Mouse (Mus musculus) midbrain, postnatal 0 days (tissue): ENCODE measurements around the gene Entpd8. TPM values are rescaled to one million over a fixed set of nuclear protein-coding genes. Genes with fewer than 3 reads are reported as not detected.

Experiments used
- ATAC-seq: fragments of 200-750 bp; cut with Nextera tagmentation; 2 replicates; pipeline ENCODE4 v1.8.0; 2017; ENCODE audit warnings: moderate number of reproducible peaks, mild to moderate bottlenecking, moderate TSS enrichment, moderate library complexity; ENCODE audit not compliant: low FRiP score
- DNase-seq: peaks from one replicate; pipeline ENCODE4 v3.0.0-alpha.2; 2015; ENCODE audit warnings: low spot score
- H3K27ac ChIP-seq: fragments of 300-500 bp; sonication (generic); 2 replicates; pipeline ENCODE4 v1.5.1; 2014; ENCODE audit warnings: low read depth, mild to moderate bottlenecking, low read length, mixed read lengths
- H3K27me3 ChIP-seq: fragments of 300-500 bp; sonication (generic); 2 replicates; pipeline ENCODE4 v1.6.1; 2014; ENCODE audit warnings: low read length, control low read depth, mixed read lengths; ENCODE audit not compliant: insufficient read depth
- H3K36me3 ChIP-seq: fragments of 300-500 bp; sonication (generic); 2 replicates; pipeline ENCODE4 v1.6.1; 2014; ENCODE audit warnings: low read length, control low read depth, mixed read lengths; ENCODE audit not compliant: insufficient read depth
- H3K4me1 ChIP-seq: fragments of 300-500 bp; sonication (generic); 2 replicates; pipeline ENCODE4 v1.6.1; 2014; ENCODE audit warnings: mild to moderate bottlenecking, control low read depth, antibody characterized with exemption, low read length, mixed read lengths; ENCODE audit not compliant: insufficient read depth
- H3K4me2 ChIP-seq: fragments of 300-500 bp; sonication (generic); 2 replicates; pipeline ENCODE4 v1.6.1; 2014; ENCODE audit warnings: low read depth, mild to moderate bottlenecking, low read length, mixed read lengths; ENCODE audit not compliant: poor library complexity, severe bottlenecking
- H3K4me3 ChIP-seq: fragments of 300-500 bp; sonication (generic); 2 replicates; pipeline ENCODE4 v1.5.1; 2014; ENCODE audit warnings: low read depth, mild to moderate bottlenecking, low read length, moderate library complexity
- H3K9ac ChIP-seq: fragments of 300-500 bp; sonication (generic); replicated peaks from 2 replicates; pipeline ENCODE4 v1.6.1; 2014; ENCODE audit warnings: mild to moderate bottlenecking, low read length, moderate library complexity, mixed read lengths; ENCODE audit not compliant: poor library complexity, severe bottlenecking
- H3K9me3 ChIP-seq: fragments of 300-500 bp; sonication (generic); 2 replicates; pipeline ENCODE4 v1.6.1; 2016; ENCODE audit warnings: low read length, control low read depth
- CTCF ChIP-seq: IDR thresholded peaks from 2 replicates; pipeline ENCODE4 v1.5.1; 2016; ENCODE audit warnings: antibody characterized with exemption, mild to moderate bottlenecking
- WGBS: fragments of 180-500 bp; shearing (Covaris S2); extraction: QIAGEN DNeasy Blood & Tissue Kit; methylation state at CpG from one replicate; pipeline ENCODE4 v1.1.7; 2014; 5-methylcytosine and 5-hydroxymethylcytosine counted together
- microRNA-seq: library from miRNA; unstranded; fragments of <30 nt; microRNA quantifications from one replicate; pipeline ENCODE4, GENCODE M21; 2016; ENCODE audit warnings: borderline number of aligned reads
- polyA plus RNA-seq: library from polyadenylated mRNA; unstranded; fragments of >200 nt; fragmentation: Nextera tagmentation; extraction: Ambion mirVana; gene quantifications from 2 replicates; pipeline ENCODE4 v1.2.1, GENCODE M21; 2015
- total RNA-seq: library from RNA; depleted of rRNA; stranded (reverse); fragments of >200 nt; gene quantifications from 2 replicates; pipeline ENCODE4 v1.2.3, GENCODE M21; 2014; rRNA removed

The Entpd8 gene
- total and polyA plus RNA-seq, 2 experiments from 2014 or later, result not detected

DNA sequence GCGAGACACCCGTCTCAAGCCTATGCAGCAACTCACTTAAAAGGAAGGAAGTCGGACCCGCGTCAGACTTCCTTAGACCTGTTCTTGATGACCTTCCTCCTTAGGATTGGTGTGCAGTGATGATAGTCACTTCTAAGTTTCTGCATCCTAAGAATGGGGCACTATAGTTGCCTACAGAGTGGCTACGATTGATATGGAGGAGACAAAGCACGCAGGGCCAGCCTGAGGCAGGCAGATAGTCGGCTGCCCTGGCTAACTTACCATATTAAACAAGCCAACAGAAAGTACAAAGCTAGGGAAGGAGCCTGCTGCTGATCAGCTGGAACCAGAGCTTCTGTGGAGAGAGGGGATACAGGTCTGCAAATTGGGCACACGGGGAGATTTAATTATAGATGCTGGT, 51.5 kb downstream of the Entpd8 start:
- ATAC-seq (no peak), DNase-seq (no peak)
- no peak overlapping the region for H3K27ac ChIP-seq
- no peaks in the 10 kb centered on the region for H3K9me3 ChIP-seq
- TF ChIP-seq CTCF, result no peak
- H3K4me2 ChIP-seq, result no peak overlapping the region
- no peaks in the 10 kb centered on the region for H3K36me3 ChIP-seq
- no peak overlapping the region for H3K4me3 ChIP-seq
- 70% methylated on average over 9 of the region's 9 CpGs for WGBS
- H3K27me3 ChIP-seq, result no peaks in the 10 kb centered on the region
- no peak overlapping the region for H3K9ac ChIP-seq
- H3K4me1 ChIP-seq, result no peaks in the 10 kb centered on the region

Small RNA genes within 50 kb of the gene (microRNA-seq; reads per million reads assigned to microRNA genes)
- gene Gm24328 (not detected), gene Mir7664 (not detected)

Other genes with a start within 250 kb of the Entpd8 start
- gene Ehmt1, start 160.7 kb upstream of the Entpd8 start, total RNA-seq, result 67.8 and 71.0 TPM in 2 replicates
- gene Ehmt1, start 160.7 kb upstream of the Entpd8 start, polyA plus RNA-seq, result 55.3 and 63.3 TPM in 2 replicates
- 55.7 and 62.3 TPM in 2 replicates for gene Arrdc1, start 145.1 kb upstream of the Entpd8 start, total RNA-seq
- 44.7 and 46.9 TPM in 2 replicates for gene Arrdc1, start 145.1 kb upstream of the Entpd8 start, polyA plus RNA-seq
- gene Zmynd19, start 130.5 kb upstream of the Entpd8 start, total RNA-seq, result 33.7 and 36.4 TPM in 2 replicates
- 21.4 TPM in 2 replicates for gene Zmynd19, start 130.5 kb upstream of the Entpd8 start, polyA plus RNA-seq
- 37.2 and 43.8 TPM in 2 replicates for gene Dph7, start 117.9 kb upstream of the Entpd8 start, total RNA-seq
- gene Dph7, start 117.9 kb upstream of the Entpd8 start, polyA plus RNA-seq, result 37.1 and 39.6 TPM in 2 replicates
- 62.6 and 68.1 TPM in 2 replicates for gene Mrpl41, start 105.2 kb upstream of the Entpd8 start, total RNA-seq
- gene Mrpl41, start 105.2 kb upstream of the Entpd8 start, polyA plus RNA-seq, result 183 and 197 TPM in 2 replicates
- 3.6 and 6.3 TPM in 2 replicates for gene Pnpla7, start 104.3 kb upstream of the Entpd8 start, total RNA-seq
- 3.1 and 3.2 TPM in 2 replicates for gene Pnpla7, start 104.3 kb upstream of the Entpd8 start, polyA plus RNA-seq
- gene Nsmf, start 25.9 kb upstream of the Entpd8 start, total RNA-seq, result 266 and 278 TPM in 2 replicates
- 182 and 187 TPM in 2 replicates for gene Nsmf, start 25.9 kb upstream of the Entpd8 start, polyA plus RNA-seq
- gene Noxa1, start 14.8 kb downstream of the Entpd8 start, total RNA-seq, result not detected in 2 replicates
- not detected in 2 replicates for gene Noxa1, start 14.8 kb downstream of the Entpd8 start, polyA plus RNA-seq
- 49.2 and 49.9 TPM in 2 replicates for gene Nrarp, start 100.5 kb downstream of the Entpd8 start, total RNA-seq
- 16.1 and 16.5 TPM in 2 replicates for gene Nrarp, start 100.5 kb downstream of the Entpd8 start, polyA plus RNA-seq
- 1.7 and 3.5 TPM in 2 replicates for gene Tor4a, start 116.6 kb downstream of the Entpd8 start, total RNA-seq
- gene Tor4a, start 116.6 kb downstream of the Entpd8 start, polyA plus RNA-seq, result 0.98 and 1.3 TPM in 2 replicates
- gene Nelfb, start 131.2 kb downstream of the Entpd8 start, total RNA-seq, result 87.0 and 101 TPM in 2 replicates
- 90.4 TPM in 2 replicates for gene Nelfb, start 131.2 kb downstream of the Entpd8 start, polyA plus RNA-seq
- gene Stpg3, start 134.3 kb downstream of the Entpd8 start, total RNA-seq, result 0.38 TPM in 1 of 2 replicates, not detected in the other
- gene Stpg3, start 134.3 kb downstream of the Entpd8 start, polyA plus RNA-seq, result not detected in 2 replicates
- gene Fam166a, start 138.4 kb downstream of the Entpd8 start, total RNA-seq, result not detected in 2 replicates
- 1.5 TPM in 1 of 2 replicates, not detected in the other for gene Fam166a, start 138.4 kb downstream of the Entpd8 start, polyA plus RNA-seq
- gene Tubb4b, start 144.4 kb downstream of the Entpd8 start, total RNA-seq, result 547 and 625 TPM in 2 replicates
- 461 and 501 TPM in 2 replicates for gene Tubb4b, start 144.4 kb downstream of the Entpd8 start, polyA plus RNA-seq
- gene Slc34a3, start 154.1 kb downstream of the Entpd8 start, total RNA-seq, result not detected in 2 replicates
- gene Slc34a3, start 154.1 kb downstream of the Entpd8 start, polyA plus RNA-seq, result not detected in 2 replicates
- 0.33 TPM in 1 of 2 replicates, not detected in the other for gene Rnf224, start 156.5 kb downstream of the Entpd8 start, total RNA-seq
- gene Rnf224, start 156.5 kb downstream of the Entpd8 start, polyA plus RNA-seq, result not detected in 2 replicates
- gene Rnf208, start 162.0 kb downstream of the Entpd8 start, total RNA-seq, result 130 and 157 TPM in 2 replicates
- gene Rnf208, start 162.0 kb downstream of the Entpd8 start, polyA plus RNA-seq, result 240 and 253 TPM in 2 replicates
- gene Cysrt1, start 162.1 kb downstream of the Entpd8 start, total RNA-seq, result 1.2 TPM in 1 of 2 replicates, not detected in the other
- 0.19 TPM in 1 of 2 replicates, not detected in the other for gene Cysrt1, start 162.1 kb downstream of the Entpd8 start, polyA plus RNA-seq
- 7.3 and 12.3 TPM in 2 replicates for gene AL732309.1, start 166.6 kb downstream of the Entpd8 start, total RNA-seq
- gene AL732309.1, start 166.6 kb downstream of the Entpd8 start, polyA plus RNA-seq, result 2.4 and 3.0 TPM in 2 replicates
- gene Tmem203, start 175.1 kb downstream of the Entpd8 start, total RNA-seq, result 34.4 and 47.8 TPM in 2 replicates
- 20.0 and 22.7 TPM in 2 replicates for gene Tmem203, start 175.1 kb downstream of the Entpd8 start, polyA plus RNA-seq
- gene Tprn, start 182.3 kb downstream of the Entpd8 start, total RNA-seq, result 23.7 and 45.5 TPM in 2 replicates
- gene Tprn, start 182.3 kb downstream of the Entpd8 start, polyA plus RNA-seq, result 17.8 and 18.1 TPM in 2 replicates
- gene Ssna1, start 192.1 kb downstream of the Entpd8 start, total RNA-seq, result 71.7 and 83.9 TPM in 2 replicates
- 158 and 172 TPM in 2 replicates for gene Ssna1, start 192.1 kb downstream of the Entpd8 start, polyA plus RNA-seq
- gene Anapc2, start 192.2 kb downstream of the Entpd8 start, total RNA-seq, result 35.0 and 39.3 TPM in 2 replicates
- gene Anapc2, start 192.2 kb downstream of the Entpd8 start, polyA plus RNA-seq, result 103 and 107 TPM in 2 replicates
- not detected in 2 replicates for gene Tmem210, start 207.8 kb downstream of the Entpd8 start, total RNA-seq
- gene Tmem210, start 207.8 kb downstream of the Entpd8 start, polyA plus RNA-seq, result not detected in 2 replicates
- gene Lrrc26, start 209.6 kb downstream of the Entpd8 start, total RNA-seq, result not detected in 2 replicates
- 0.23 and 0.26 TPM in 2 replicates for gene Lrrc26, start 209.6 kb downstream of the Entpd8 start, polyA plus RNA-seq
- gene Grin1, start 238.9 kb downstream of the Entpd8 start, total RNA-seq, result 120 and 146 TPM in 2 replicates
- 71.5 and 72.3 TPM in 2 replicates for gene Grin1, start 238.9 kb downstream of the Entpd8 start, polyA plus RNA-seq